Mouse (Mus musculus) CH12.LX (cell line): ENCODE data around the gene Tha1.

Experiments
- CTCF ChIP-seq, 2 experiments: IDR thresholded peaks in 1 of 2; conservative IDR thresholded peaks in 1 of 2; 2 replicates each; pipeline ENCODE4 v1.5.1; 2011 to 2012; ENCODE audit warnings: low read depth in 2 of 2, low read length in 2 of 2, improper control_type of control experiment in 1 of 2, inconsistent platforms in 1 of 2, mild to moderate bottlenecking in 1 of 2, moderate library complexity in 1 of 2
- GABPA ChIP-seq: IDR thresholded peaks from 2 replicates; pipeline ENCODE4 v1.6.1; 2012; ENCODE audit warnings: low read depth, low read length, improper control_type of control experiment, inconsistent platforms; ENCODE audit not compliant: insufficient replicate concordance
- MYC ChIP-seq: IDR thresholded peaks from 2 replicates; pipeline ENCODE4 v1.6.1; 2011; ENCODE audit warnings: low read depth, mild to moderate bottlenecking, improper control_type of control experiment, low read length
- POLR2A ChIP-seq: IDR thresholded peaks from 2 replicates; pipeline ENCODE4 v1.6.1; 2011; ENCODE audit warnings: low read depth, mild to moderate bottlenecking, improper control_type of control experiment, low read length
- USF2 ChIP-seq: conservative IDR thresholded peaks from 2 replicates; pipeline ENCODE4 v1.6.1; 2011; ENCODE audit warnings: low read depth, low read length, improper control_type of control experiment
- ZKSCAN1 ChIP-seq: IDR thresholded peaks from 2 replicates; pipeline ENCODE4 v1.6.1; 2012; ENCODE audit warnings: low read depth, inconsistent platforms, low read length, improper control_type of control experiment, borderline replicate concordance

DNA sequence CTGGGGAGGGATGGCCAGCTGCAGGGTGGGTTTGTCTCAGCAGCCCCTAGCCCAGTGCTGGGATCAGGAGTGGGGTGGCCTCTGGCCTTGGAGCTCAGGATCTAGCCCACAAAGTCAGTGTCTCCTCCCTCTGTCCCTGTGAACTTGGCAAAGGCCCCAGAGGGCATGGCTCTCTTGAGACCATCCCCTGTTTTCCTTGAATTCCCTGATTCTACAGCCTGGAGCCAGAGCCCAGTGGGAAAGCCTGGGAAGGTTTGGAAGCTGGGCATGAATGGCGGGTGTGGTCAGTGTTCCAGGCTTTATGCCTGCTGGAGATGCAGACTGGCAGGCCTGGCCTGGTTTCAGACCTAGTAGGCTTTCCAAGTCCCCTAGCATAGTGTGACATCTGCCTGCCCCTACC lies 8.9 kb upstream of the Tha1 start:
- TF ChIP-seq ZKSCAN1 (no peak), CTCF (conservative IDR thresholded peaks at IDR 0.05 in 1 of 2, IDR thresholded peaks at IDR 0.05 in 1 of 2; ENCODE audit: low read depth in 2 of 2, low read length in 2 of 2) (no peak), USF2 (no peak), POLR2A (no peak), GABPA (no peak), MYC (no peak)
